Mouse (Mus musculus) forebrain, embryonic 11.5 days (tissue): ENCODE measurements around the gene Sept9. TPM values are rescaled to one million over a fixed set of nuclear protein-coding genes. Genes with fewer than 3 reads are reported as not detected.

ENCODE experiments used
- ATAC-seq: fragments of 200-750 bp; cut with Nextera tagmentation; replicated peaks from 2 replicates; pipeline ENCODE4 v1.8.0; 2017; ENCODE audit warnings: moderate TSS enrichment; ENCODE audit not compliant: low FRiP score
- DNase-seq: peaks from one replicate; pipeline ENCODE4 v3.0.0-alpha.2; 2017; ENCODE audit warnings: low spot score
- H3K27ac ChIP-seq: fragments of 300-500 bp; sonication (generic); 2 replicates; pipeline ENCODE4 v1.5.1; 2014; ENCODE audit warnings: low read depth, low read length
- H3K27me3 ChIP-seq: fragments of 300-500 bp; sonication (generic); 2 replicates; pipeline ENCODE4 v1.6.1; 2014; ENCODE audit warnings: mild to moderate bottlenecking, low read length, mixed read lengths; ENCODE audit not compliant: control insufficient read depth, insufficient read depth
- H3K36me3 ChIP-seq: fragments of 300-500 bp; sonication (generic); 2 replicates; pipeline ENCODE4 v1.6.1; 2014; ENCODE audit warnings: mild to moderate bottlenecking, low read length, moderate library complexity, mixed read lengths; ENCODE audit not compliant: control insufficient read depth, insufficient read depth
- H3K4me1 ChIP-seq: fragments of 300-500 bp; sonication (generic); replicated peaks from 2 replicates; pipeline ENCODE4 v1.6.1; 2014; ENCODE audit warnings: low read length, mixed read lengths; ENCODE audit not compliant: control insufficient read depth, insufficient read depth
- H3K4me2 ChIP-seq: fragments of 300-500 bp; sonication (generic); 2 replicates; pipeline ENCODE4 v1.6.1; 2014; ENCODE audit warnings: low read depth, mild to moderate bottlenecking, low read length, moderate library complexity, mixed read lengths; ENCODE audit not compliant: severe bottlenecking
- H3K4me3 ChIP-seq: fragments of 300-500 bp; sonication (generic); 2 replicates; pipeline ENCODE4 v1.5.1; 2014; ENCODE audit warnings: low read depth, low read length
- H3K9ac ChIP-seq: fragments of 300-500 bp; sonication (generic); 2 replicates; pipeline ENCODE4 v1.6.1; 2014; ENCODE audit warnings: low read length
- H3K9me3 ChIP-seq: fragments of 300-500 bp; sonication (generic); 2 replicates; pipeline ENCODE4 v1.6.1; 2016; ENCODE audit warnings: low read length, mixed read lengths; ENCODE audit not compliant: control insufficient read depth
- WGBS: fragments of 180-500 bp; shearing (Covaris S2); extraction: QIAGEN DNeasy Blood & Tissue Kit; methylation state at CpG from one replicate; pipeline ENCODE4 v1.1.7; 2014; 5-methylcytosine and 5-hydroxymethylcytosine counted together
- polyA plus RNA-seq: library from polyadenylated mRNA; unstranded; fragments of >200 nt; fragmentation: Nextera tagmentation; extraction: Ambion mirVana; gene quantifications from 2 replicates; pipeline ENCODE4 v1.2.1, GENCODE M21; 2014

Sept9 gene
- polyA plus RNA-seq, 1 experiment from 2014 or later = 172 TPM

DNA sequence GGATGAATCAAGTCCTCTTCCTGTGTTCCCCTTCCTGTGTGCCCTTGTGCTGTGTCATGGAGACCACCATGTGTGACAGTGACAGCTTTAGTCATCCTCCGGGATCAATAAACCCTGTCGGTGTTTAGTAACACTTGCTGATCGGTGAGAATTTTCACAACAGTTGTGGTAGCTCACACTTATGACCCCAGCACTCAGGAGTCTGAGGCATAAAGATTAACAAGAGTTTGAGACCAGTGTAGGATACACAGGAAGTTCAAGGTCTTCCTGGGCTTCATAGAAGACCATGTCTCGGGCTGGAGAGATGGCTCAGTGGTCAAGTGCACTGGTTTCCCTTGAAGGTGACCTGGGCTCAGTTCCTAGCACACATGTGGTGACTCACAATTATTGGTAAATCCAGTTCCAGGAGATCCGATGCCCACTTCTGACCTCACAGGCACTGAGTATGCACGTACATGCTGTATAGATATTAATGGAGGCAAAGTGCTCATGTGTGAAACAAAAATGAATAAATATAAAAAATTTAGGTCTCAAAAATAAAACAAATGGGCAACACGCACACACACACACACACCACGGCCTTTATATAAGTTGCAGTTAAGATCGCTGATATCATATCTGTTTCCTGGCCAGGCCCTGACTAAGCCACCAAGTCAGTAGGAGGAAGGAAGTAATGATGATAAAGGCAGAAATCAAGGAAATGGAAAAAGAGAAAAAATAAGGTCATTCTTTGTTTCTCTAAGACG is 43.1 kb downstream of the Sept9 start:
- WGBS = 92% methylated on average over 10 of the region's 10 CpGs

DNA sequence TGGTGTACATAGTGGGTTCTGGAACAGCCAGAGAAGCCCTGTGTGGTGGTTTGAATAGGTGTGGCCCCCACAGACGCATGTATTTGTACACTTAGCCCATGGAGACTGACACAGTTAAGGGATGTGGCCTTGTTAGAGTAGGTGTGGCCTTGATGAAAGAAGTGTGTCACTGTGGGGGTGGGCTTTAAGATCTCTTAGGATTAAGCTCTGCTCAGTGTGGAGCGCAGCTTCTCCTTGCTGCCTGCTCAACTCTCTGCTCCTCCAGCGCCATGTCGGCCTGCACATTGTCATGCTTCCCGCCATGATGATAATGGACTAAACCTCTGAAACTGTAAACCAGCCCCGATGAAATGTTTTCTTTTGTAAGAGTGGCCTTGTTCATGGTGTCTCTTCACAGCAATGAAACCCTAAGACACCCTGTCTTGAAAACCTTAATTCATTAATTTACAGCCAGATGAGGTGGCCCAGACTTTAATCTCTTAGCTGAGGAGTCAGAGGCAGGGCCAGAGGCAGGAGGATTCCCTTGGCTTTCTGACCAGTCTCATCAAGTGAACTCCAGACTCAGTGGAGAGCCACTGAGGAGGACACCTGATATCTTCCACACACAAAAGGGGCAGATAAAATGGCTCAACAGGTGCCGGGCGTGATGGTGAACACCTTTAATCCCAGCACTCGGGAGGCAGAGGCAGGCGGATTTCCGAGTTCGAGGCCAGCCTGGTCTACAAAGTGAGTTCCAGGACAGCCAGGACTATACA is 44.3 kb downstream of the Sept9 start:
- Histone ChIP-seq H3K27ac (no peak overlapping the region), H3K4me2 (no peak overlapping the region), H3K4me1 (peaks cover 1% of the 10 kb centered on the region), H3K9ac (no peak overlapping the region), H3K9me3 (no peaks in the 10 kb centered on the region), H3K27me3 (no peaks in the 10 kb centered on the region), H3K36me3 (no peaks in the 10 kb centered on the region), H3K4me3 (no peak overlapping the region)
- DNase-seq (no peak), ATAC-seq (no peak)
- 85% methylated on average over 12 of the region's 12 CpGs for WGBS

More for the DNA sequence above, 43.1 kb downstream of the Sept9 start:
- ATAC-seq = no peak
- DNase-seq = no peak
- Histone ChIP-seq H3K9ac (no peak overlapping the region), H3K27ac (no peak overlapping the region), H3K4me2 (no peak overlapping the region), H3K4me1 (no peaks in the 10 kb centered on the region), H3K36me3 (no peaks in the 10 kb centered on the region), H3K9me3 (no peaks in the 10 kb centered on the region), H3K4me3 (no peak overlapping the region), H3K27me3 (no peaks in the 10 kb centered on the region)

DNA sequence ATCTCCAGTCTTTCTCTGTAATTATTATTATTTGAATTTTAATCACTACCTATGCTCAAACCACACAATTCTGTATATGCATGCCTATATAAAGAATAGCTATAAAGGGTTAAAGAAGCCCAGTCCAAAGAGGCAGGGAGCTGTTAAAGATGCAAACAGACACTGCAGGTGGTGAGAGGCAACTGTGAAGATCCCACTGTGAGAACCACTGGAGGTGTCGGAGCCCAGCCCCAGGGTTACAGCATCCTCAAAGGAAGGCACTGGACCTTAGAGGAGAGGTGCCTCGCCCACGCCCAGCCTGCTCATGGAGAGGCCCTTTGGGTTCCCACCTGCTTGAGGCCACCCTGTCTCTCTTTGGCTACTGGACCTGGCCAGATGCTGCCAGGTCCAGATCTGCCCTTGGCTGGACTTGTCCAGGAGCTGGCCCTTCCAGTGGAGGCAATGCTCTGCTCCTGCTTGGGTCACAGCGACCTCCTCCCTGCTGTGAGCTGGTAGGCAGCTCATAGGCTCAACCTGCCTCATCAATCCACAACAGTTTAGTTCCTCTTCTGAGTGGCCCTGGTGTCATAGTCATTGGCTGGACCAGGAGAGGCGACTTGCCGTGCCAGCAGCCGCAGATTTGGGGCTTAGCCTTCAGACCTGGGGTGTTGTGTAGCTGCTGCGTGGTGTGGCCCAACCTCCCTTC is 45.7 kb downstream of the Sept9 start:
- no peak overlapping the region for H3K9ac ChIP-seq
- DNase-seq (no peak), ATAC-seq (no peak)
- no peaks in the 10 kb centered on the region for H3K27me3 ChIP-seq
- no peak overlapping the region for H3K4me3 ChIP-seq
- H3K9me3 ChIP-seq = no peaks in the 10 kb centered on the region
- no peaks in the 10 kb centered on the region for H3K36me3 ChIP-seq
- WGBS = 55% methylated on average over 8 of the region's 8 CpGs
- H3K27ac ChIP-seq = no peak overlapping the region
- H3K4me2 ChIP-seq = no peak overlapping the region
- peaks cover 8% of the 10 kb centered on the region for H3K4me1 ChIP-seq

DNA sequence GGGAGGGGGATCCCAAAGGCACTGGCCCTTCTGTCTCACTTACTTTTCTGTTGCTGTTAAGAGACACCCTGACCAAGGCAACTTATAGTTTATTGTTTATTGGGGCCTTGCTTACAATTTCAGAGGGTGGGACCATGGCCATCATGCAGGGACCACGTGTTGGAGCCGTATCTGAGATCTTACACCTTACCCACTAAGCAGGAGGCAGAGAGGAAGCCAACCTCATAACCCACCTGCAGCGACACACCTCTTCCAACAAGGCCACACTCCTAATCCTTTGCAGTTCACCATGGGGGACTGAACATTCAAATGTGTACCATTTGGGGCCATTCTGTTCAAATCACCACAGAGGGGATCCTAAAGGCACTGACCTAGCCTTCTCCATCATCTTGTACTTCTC is 46.4 kb downstream of the Sept9 start:
- DNase-seq (no peak), ATAC-seq (no peak)
- H3K27ac ChIP-seq = no peak overlapping the region
- H3K4me2 ChIP-seq = no peak overlapping the region
- no peak overlapping the region for H3K4me3 ChIP-seq
- H3K9ac ChIP-seq = no peak overlapping the region
- peaks cover 8% of the 10 kb centered on the region for H3K4me1 ChIP-seq
- H3K27me3 ChIP-seq = no peaks in the 10 kb centered on the region
- H3K9me3 ChIP-seq = no peaks in the 10 kb centered on the region
- H3K36me3 ChIP-seq = no peaks in the 10 kb centered on the region
- 82% methylated on average over 3 of the region's 3 CpGs for WGBS

DNA sequence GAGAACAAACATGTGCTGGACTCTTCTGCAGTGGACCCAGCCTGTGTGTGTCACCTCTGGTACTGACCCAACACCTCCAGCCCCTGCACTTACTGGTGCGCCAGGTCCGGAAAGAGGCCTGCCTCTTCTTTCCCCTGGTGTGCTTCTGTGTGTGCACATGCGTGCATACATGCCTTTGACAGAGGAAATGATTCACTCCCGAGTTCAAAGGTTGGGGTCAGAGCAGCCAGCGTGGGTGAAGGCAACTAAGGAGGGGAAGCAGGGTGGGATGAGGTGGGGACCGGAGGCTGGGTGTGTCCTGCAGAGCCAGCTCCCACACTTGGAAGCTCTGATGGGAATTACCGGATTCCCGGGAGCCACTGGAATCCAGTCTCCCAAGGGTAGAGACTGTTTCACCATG is 46.8 kb downstream of the Sept9 start:
- ATAC-seq = no peak
- Histone ChIP-seq H3K4me1 (peaks cover 8% of the 10 kb centered on the region), H3K36me3 (no peaks in the 10 kb centered on the region), H3K9me3 (no peaks in the 10 kb centered on the region), H3K27me3 (no peaks in the 10 kb centered on the region), H3K9ac (no peak overlapping the region), H3K27ac (no peak overlapping the region), H3K4me3 (no peak overlapping the region), H3K4me2 (no peak overlapping the region)
- 72% methylated on average over 8 of the region's 8 CpGs for WGBS
- DNase-seq = no peak

DNA sequence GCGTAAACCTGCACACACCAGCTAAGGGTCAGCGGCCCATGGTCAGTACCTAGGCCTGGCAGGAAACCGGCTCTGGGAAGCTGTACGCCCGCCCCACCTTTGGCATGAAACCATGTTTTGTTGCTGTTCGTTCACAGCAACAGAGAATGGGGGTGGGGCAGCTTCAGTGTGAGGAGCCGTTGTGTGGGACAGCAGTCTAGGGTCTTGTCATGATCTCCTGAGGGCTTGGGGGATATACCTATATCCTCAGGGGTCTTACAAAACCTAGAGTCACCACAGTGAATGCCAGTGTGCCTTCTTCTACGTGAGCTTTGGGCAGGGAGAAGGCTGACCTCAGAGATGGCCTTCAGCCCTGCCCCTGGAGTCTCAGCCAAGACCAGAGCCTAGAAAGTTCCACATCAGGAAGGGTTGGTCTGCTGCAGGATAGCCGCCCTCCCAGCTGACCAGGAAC is 47.5 kb downstream of the Sept9 start:
- no peak for DNase-seq
- 81% methylated on average over 9 of the region's 9 CpGs for WGBS
- no peaks in the 10 kb centered on the region for H3K9me3 ChIP-seq
- no peaks in the 10 kb centered on the region for H3K36me3 ChIP-seq
- no peak overlapping the region for H3K4me3 ChIP-seq
- no peak overlapping the region for H3K9ac ChIP-seq
- ATAC-seq = no peak
- H3K27ac ChIP-seq = no peak overlapping the region
- no peak overlapping the region for H3K4me2 ChIP-seq
- H3K4me1 ChIP-seq = peaks cover 8% of the 10 kb centered on the region
- no peaks in the 10 kb centered on the region for H3K27me3 ChIP-seq

DNA sequence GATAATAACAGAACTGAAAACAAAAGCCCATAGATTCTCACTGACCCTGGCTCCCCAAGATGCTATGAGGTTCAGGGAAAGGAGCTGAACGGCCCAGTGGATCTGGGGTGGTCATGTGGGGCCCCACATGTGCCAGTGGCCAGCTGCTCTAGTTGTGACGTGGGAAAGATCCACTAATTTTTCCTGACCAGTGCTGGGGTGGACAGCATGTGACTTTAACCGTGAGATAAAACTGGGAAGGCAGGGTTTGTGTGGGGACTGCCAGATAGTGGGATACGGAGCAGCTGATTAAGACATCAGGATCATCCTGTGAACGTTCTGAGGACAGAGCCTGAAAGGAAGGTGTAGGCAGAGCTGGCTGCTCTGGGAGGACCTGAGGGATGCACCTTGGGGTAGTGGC is 48.1 kb downstream of the Sept9 start:
- Histone ChIP-seq H3K27ac (no peak overlapping the region), H3K4me2 (no peak overlapping the region), H3K4me1 (peaks cover 8% of the 10 kb centered on the region), H3K9me3 (no peaks in the 10 kb centered on the region), H3K36me3 (no peaks in the 10 kb centered on the region), H3K4me3 (no peak overlapping the region), H3K27me3 (no peaks in the 10 kb centered on the region), H3K9ac (no peak overlapping the region)
- ATAC-seq = no peak
- WGBS = 83% methylated on average over 5 of the region's 5 CpGs
- no peak for DNase-seq

DNA sequence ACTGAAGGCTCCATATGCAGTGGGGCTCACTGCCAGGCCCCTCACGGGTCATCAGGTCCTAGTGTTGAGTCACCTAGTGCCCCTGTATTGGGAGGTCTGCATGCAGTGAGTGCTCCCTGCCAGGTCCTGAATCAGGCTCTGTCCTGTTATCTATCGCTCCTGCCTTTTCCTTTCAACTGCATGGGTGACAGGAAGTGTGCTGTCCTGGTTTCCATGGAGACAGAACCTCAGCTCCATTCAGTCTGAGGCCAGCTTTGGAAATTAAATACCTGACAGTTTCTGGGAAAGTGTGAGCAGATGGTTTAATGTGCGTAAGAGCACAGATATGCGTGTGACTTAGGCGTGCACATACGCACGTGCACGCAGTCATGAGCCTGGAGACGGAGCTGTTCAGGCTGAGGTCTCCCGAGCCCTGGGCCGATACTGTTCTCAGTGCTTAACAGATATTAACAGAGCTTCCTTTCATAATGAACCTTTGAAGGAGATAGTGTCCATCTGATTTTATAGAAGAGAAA is 49.3 kb downstream of the Sept9 start:
- ATAC-seq (no peak), DNase-seq (no peak)
- H3K4me3 ChIP-seq = no peak overlapping the region
- H3K4me1 ChIP-seq = peaks cover 8% of the 10 kb centered on the region
- H3K4me2 ChIP-seq = no peak overlapping the region
- no peak overlapping the region for H3K27ac ChIP-seq
- no peak overlapping the region for H3K9ac ChIP-seq
- WGBS = 70% methylated on average over 11 of the region's 11 CpGs
- H3K36me3 ChIP-seq = no peaks in the 10 kb centered on the region
- no peaks in the 10 kb centered on the region for H3K9me3 ChIP-seq
- no peaks in the 10 kb centered on the region for H3K27me3 ChIP-seq
